Mouse (Mus musculus): ENCODE results near the gene Slc39a2. TPM values are rescaled to one million over a fixed set of nuclear protein-coding genes. Genes with fewer than 3 reads are reported as not detected.

The Slc39a2 gene
- polyA plus RNA-seq, 1 experiment from 2014 or later = 0.07 TPM

DNA sequence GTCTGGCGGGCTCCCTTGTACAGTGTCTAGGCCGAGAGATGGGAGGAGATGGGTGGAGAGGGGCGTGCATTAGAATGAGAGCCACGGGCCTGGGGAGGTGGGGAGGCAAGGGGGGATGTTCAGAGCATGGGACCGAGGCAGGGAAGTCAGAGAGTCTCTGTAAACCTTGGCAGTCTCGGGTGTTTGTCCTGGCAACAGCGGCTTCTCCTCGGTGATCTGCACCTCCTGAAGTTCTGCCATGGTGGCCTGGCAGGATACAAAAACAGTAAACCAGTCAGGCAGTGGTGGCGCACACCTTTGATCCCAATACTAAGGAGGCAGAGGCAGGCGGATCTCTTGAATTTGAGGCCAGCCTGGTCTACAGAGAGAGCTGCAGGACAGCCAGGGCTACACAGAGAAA, 18.6 kb downstream of the Slc39a2 start:
- peaks cover 28% of the 10 kb centered on the region for H3K4me1 ChIP-seq (replicated peaks; ENCODE audit: control insufficient read depth, insufficient read depth, low read length)
- WGBS = 81% methylated on average over 10 of the region's 10 CpGs
- no peak overlapping the region for H3K9ac ChIP-seq (ENCODE audit: low read depth, low read length)

DNA sequence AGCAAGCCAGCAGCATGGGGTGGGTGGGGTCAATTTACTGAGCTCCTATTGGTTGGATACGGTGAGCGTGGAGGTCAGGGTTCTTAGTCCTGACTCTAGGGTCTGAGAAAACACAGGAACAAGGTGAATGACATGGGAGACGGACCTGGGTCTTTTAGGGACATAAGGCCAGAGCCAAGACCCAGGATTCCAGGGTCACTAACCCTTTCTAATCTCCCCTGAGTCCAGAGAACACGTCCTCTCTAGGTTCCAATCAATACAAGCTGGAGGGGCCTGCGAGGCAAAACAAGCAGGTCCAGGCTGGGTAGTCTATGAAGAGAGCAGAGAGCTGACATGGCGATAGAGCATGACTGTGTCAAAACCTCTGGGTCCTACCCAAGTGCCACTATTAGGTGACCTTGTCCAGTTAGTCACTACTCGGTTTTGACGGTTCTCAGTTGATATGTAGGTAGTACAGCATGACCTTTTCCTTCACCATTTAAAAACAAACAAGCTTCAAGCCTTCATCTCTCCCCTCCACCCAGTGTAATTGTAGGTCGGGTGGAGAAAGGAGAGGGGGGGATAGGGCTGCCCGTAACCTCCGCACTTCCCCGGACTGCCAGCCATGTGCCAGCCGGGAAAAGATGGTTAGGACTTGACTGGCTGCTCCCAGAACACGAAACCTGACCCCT, 19.8 kb downstream of the Slc39a2 start:
- no peak overlapping the region for H3K27ac ChIP-seq (ENCODE audit: low read depth, low read length)
- DNase-seq (ENCODE audit: low spot score) (peak; percentile 51), ATAC-seq (replicated peaks; ENCODE audit: low FRiP score) (peak; percentile 23)
- H3K4me3 ChIP-seq (ENCODE audit: low read depth, low read length) = peak overlapping the region; percentile 68
- peaks cover 13% of the 10 kb centered on the region; the same call in 1 of the 2 replicates for H3K27me3 ChIP-seq (replicated peaks; ENCODE audit: control insufficient read depth, insufficient read depth, low read length)
- H3K9ac ChIP-seq (ENCODE audit: low read depth, low read length) = peak overlapping the region; percentile 58
- peaks cover 17% of the 10 kb centered on the region for H3K4me1 ChIP-seq (replicated peaks; ENCODE audit: control insufficient read depth, insufficient read depth, low read length)
- whole genome bisulfite sequencing = 12% methylated on average over 14 of the region's 14 CpGs
- H3K4me2 ChIP-seq = peak overlapping the region; percentile 100
- no peaks in the 10 kb centered on the region for H3K9me3 ChIP-seq (ENCODE audit: control insufficient read depth, low read length)
- no peaks in the 10 kb centered on the region for H3K36me3 ChIP-seq (ENCODE audit: control insufficient read depth, insufficient read depth, low read length)

More for the DNA sequence above, 18.6 kb downstream of the Slc39a2 start:
- no peaks in the 10 kb centered on the region for H3K36me3 ChIP-seq (ENCODE audit: control insufficient read depth, insufficient read depth, low read length)
- ATAC-seq (replicated peaks; ENCODE audit: low FRiP score) (no peak), DNase-seq (ENCODE audit: low spot score) (no peak)
- no peak overlapping the region for H3K4me3 ChIP-seq (ENCODE audit: low read depth, low read length)
- no peak overlapping the region for H3K27ac ChIP-seq (ENCODE audit: low read depth, low read length)
- H3K9me3 ChIP-seq (ENCODE audit: control insufficient read depth, low read length) = no peaks in the 10 kb centered on the region
- H3K27me3 ChIP-seq (replicated peaks; ENCODE audit: control insufficient read depth, insufficient read depth, low read length) = peaks cover 13% of the 10 kb centered on the region; the same call in 1 of the 2 replicates
- no peak overlapping the region for H3K4me2 ChIP-seq

DNA sequence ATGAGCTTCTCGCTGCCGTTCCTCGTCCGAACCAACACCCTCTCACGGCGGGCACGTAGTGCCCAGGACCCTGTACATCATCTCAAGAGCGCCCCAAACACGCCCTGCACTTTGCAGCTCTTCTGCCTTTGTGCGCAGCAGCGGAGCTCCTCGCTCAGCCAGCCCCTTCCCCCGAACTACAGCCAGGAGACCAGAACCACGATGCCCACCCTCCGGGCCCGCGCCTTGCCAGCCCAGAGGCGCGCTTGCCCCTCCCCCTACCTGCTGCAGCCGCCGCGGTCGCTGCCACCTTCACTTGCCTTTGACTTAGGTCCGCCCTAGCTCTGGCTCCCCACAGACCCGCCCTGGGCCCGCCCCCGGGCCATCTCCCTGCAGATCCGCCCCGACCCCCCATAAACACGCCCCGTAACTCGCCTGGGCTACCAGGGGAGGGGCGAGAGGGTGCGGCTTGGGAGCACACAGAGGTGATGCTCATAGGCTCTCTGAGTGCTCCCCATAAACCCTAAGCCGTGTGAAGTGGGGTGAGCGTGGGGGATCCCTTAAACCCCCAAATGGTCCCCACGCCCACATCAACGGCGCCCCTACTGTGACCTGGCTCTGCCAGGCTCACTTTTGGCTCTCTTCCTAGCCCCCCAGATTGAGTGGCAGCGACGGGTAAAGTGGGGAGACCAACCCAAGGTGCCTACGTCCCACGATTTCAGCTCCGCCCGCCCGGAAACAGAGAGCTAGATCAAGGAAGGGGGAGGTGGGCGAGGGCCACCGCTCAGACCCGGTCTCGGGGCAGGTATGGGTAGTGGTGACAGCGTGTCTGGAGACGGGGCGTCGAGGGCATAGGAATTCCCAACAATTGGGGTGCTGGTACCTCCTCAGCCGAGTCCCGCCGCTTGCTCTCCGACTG, 20.6 kb downstream of the Slc39a2 start:
- Histone ChIP-seq H3K4me3 (ENCODE audit: low read depth, low read length) (peak overlapping the region; percentile 68), H3K36me3 (ENCODE audit: control insufficient read depth, insufficient read depth, low read length) (no peaks in the 10 kb centered on the region), H3K27ac (ENCODE audit: low read depth, low read length) (no peak overlapping the region), H3K27me3 (replicated peaks; ENCODE audit: control insufficient read depth, insufficient read depth, low read length) (peaks cover 13% of the 10 kb centered on the region; the same call in 1 of the 2 replicates), H3K9ac (ENCODE audit: low read depth, low read length) (peak overlapping the region; percentile 58), H3K9me3 (ENCODE audit: control insufficient read depth, low read length) (no peaks in the 10 kb centered on the region), H3K4me2 (peak overlapping the region; percentile 100), H3K4me1 (replicated peaks; ENCODE audit: control insufficient read depth, insufficient read depth, low read length) (peaks cover 10% of the 10 kb centered on the region)
- under 1% methylated on average over 57 of the region's 58 CpGs for WGBS
- ATAC-seq (replicated peaks; ENCODE audit: low FRiP score) (peak; percentile 86), DNase-seq (ENCODE audit: low spot score) (peak; percentile 80)

DNA sequence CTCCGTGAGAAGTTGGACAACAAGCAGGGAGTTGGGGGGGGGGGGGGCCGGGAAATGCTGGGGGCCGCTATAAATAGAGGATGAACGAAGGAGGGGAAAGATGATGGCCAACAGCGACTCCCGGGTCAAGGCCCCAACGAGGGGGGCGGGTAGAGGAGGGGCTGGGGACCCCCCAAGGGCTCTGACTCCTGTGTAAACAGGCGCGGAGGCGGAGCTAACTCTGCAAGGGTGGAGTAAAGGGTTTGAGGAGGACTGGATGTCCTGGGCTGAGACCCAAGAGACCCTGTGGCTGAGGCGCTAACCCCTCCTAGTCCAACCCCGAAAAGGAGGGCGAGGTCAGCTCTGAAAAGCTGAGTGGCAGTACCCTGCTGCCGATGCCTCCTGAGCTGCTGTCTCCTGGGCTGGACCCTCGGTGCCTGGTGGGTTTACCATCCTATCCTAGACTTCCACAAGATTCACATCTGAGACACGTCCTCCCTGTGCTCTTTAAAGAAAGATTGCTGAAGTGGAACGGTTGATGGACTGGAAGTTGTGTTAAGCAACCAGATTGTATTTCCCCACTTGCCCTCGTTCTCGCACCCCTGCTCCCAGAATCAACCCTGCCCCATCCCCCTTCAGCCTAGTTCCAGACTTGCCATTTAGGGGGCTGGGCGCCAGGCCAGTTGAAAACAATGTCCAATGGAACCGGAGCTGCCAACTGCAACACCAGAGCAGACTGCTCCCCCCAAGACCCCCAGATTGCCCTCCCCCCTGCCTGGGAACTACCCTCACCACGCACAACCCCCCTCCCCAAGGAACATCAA, 21.5 kb downstream of the Slc39a2 start, which contains the start of gene Ndrg2:
Gene Ndrg2, minus strand, starts transcription at position 199 of the 803 bp plus-strand sequence.
- DNase-seq (ENCODE audit: low spot score) (peak; percentile 49), ATAC-seq (replicated peaks; ENCODE audit: low FRiP score) (peak; percentile 39; the same call in 1 of the 2 replicates)
- H3K9ac ChIP-seq (ENCODE audit: low read depth, low read length) = peak within 1 kb of the TSS; percentile 58
- H3K36me3 ChIP-seq (ENCODE audit: control insufficient read depth, insufficient read depth, low read length) = no peaks in the 10 kb centered on the region
- peaks cover 13% of the 10 kb centered on the region; the same call in 1 of the 2 replicates for H3K27me3 ChIP-seq (replicated peaks; ENCODE audit: control insufficient read depth, insufficient read depth, low read length)
- no peak within 1 kb of the TSS for H3K27ac ChIP-seq (ENCODE audit: low read depth, low read length)
- peaks cover 8% of the 10 kb centered on the region for H3K4me1 ChIP-seq (replicated peaks; ENCODE audit: control insufficient read depth, insufficient read depth, low read length)
- peak within 1 kb of the TSS; percentile 100 for H3K4me2 ChIP-seq
- H3K4me3 ChIP-seq (ENCODE audit: low read depth, low read length) = peak within 1 kb of the TSS; percentile 68
- 6% methylated on average over 22 of the region's 23 CpGs for WGBS
- H3K9me3 ChIP-seq (ENCODE audit: control insufficient read depth, low read length) = no peaks in the 10 kb centered on the region

DNA sequence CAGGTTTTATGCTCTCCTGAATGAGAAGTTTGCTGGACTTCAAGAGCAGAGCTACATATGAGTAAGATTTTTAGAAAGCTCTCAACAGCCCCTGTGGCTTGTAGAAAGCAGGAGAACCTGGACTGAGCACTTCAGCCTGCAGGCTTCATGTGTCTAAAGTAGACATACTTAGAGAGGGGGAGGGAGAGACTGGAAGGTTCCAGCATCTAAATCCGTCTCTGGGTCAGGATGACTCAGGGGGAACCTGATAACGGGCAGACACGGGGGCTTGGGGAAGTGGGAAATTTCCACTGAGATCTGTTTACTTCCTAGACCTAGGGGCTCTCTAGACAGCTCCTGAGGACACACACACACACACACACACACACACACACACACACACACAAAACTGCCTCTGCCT, 22.3 kb downstream of the Slc39a2 start:
- ATAC-seq (replicated peaks; ENCODE audit: low FRiP score) (no peak), DNase-seq (ENCODE audit: low spot score) (no peak)
- 18% methylated on average over 3 of the region's 3 CpGs for WGBS
- H3K36me3 ChIP-seq (ENCODE audit: control insufficient read depth, insufficient read depth, low read length) = no peaks in the 10 kb centered on the region
- no peak overlapping the region for H3K27ac ChIP-seq (ENCODE audit: low read depth, low read length)
- H3K4me1 ChIP-seq (replicated peaks; ENCODE audit: control insufficient read depth, insufficient read depth, low read length) = peaks cover 8% of the 10 kb centered on the region
- no peak overlapping the region for H3K4me3 ChIP-seq (ENCODE audit: low read depth, low read length)
- peaks cover 13% of the 10 kb centered on the region; the same call in 1 of the 2 replicates for H3K27me3 ChIP-seq (replicated peaks; ENCODE audit: control insufficient read depth, insufficient read depth, low read length)
- no peak overlapping the region for H3K4me2 ChIP-seq
- H3K9me3 ChIP-seq (ENCODE audit: control insufficient read depth, low read length) = no peaks in the 10 kb centered on the region
- no peak overlapping the region for H3K9ac ChIP-seq (ENCODE audit: low read depth, low read length)

DNA sequence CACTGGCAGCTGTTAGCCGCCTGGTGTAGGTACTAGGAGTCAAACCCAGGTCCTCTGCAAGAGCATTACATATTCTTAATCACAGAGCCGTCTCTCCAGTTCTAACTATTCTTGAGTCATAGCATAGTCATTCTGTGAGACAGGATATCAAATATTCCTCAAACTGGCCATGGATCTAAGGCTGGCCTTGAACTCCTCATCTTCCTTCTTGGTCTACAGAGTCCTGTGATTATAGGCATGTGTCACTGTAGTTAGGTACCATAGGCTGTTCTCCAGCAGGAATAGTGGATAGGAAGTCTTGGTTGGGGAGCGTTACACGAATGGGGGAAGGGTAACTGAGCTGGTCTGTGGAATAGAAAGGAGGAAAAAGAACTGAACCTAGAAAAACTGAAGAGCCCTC, 23.9 kb downstream of the Slc39a2 start:
- Histone ChIP-seq H3K4me2 (no peak overlapping the region), H3K9ac (ENCODE audit: low read depth, low read length) (no peak overlapping the region), H3K27me3 (replicated peaks; ENCODE audit: control insufficient read depth, insufficient read depth, low read length) (peaks cover 9% of the 10 kb centered on the region; the same call in 1 of the 2 replicates), H3K36me3 (ENCODE audit: control insufficient read depth, insufficient read depth, low read length) (no peaks in the 10 kb centered on the region), H3K4me3 (ENCODE audit: low read depth, low read length) (no peak overlapping the region), H3K9me3 (ENCODE audit: control insufficient read depth, low read length) (no peaks in the 10 kb centered on the region), H3K4me1 (replicated peaks; ENCODE audit: control insufficient read depth, insufficient read depth, low read length) (peaks cover 8% of the 10 kb centered on the region), H3K27ac (ENCODE audit: low read depth, low read length) (no peak overlapping the region)
- DNase-seq (ENCODE audit: low spot score) (no peak), ATAC-seq (replicated peaks; ENCODE audit: low FRiP score) (no peak)
- WGBS = 86% methylated on average over 4 of the region's 4 CpGs

DNA sequence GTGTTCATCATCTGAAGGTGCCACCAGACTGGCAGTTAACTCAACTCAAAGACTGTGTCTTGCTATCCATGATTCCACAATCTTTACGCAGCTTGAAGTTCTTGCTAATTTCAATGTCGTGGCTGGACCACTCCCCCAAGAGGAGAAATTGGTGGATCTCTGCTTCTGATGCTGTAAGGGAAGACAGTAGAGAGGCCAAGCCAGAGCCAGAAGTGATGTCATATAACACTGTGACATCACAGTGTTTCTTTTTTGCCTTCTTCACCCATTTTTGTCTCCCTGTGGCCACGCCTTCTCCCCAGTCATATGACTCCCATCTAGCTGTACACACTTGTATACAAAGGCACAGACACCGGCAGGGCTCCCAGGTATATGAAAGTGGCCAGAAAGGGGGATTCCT, 25.4 kb downstream of the Slc39a2 start, which contains the start of gene Tppp2:
Gene Tppp2, plus strand, starts transcription at position 301 of the 400 bp plus-strand sequence.
- ATAC-seq (replicated peaks; ENCODE audit: low FRiP score) = no peak
- Histone ChIP-seq H3K4me1 (replicated peaks; ENCODE audit: control insufficient read depth, insufficient read depth, low read length) (peaks cover 5% of the 10 kb centered on the region), H3K27ac (ENCODE audit: low read depth, low read length) (no peak within 1 kb of the TSS), H3K9me3 (ENCODE audit: control insufficient read depth, low read length) (no peaks in the 10 kb centered on the region), H3K9ac (ENCODE audit: low read depth, low read length) (no peak within 1 kb of the TSS), H3K4me3 (ENCODE audit: low read depth, low read length) (no peak within 1 kb of the TSS), H3K27me3 (replicated peaks; ENCODE audit: control insufficient read depth, insufficient read depth, low read length) (peaks cover 2% of the 10 kb centered on the region; the same call in 1 of the 2 replicates), H3K36me3 (ENCODE audit: control insufficient read depth, insufficient read depth, low read length) (no peaks in the 10 kb centered on the region), H3K4me2 (no peak within 1 kb of the TSS)
- no peak for DNase-seq (ENCODE audit: low spot score)
- 84% methylated on average over 4 of the region's 4 CpGs for WGBS

DNA sequence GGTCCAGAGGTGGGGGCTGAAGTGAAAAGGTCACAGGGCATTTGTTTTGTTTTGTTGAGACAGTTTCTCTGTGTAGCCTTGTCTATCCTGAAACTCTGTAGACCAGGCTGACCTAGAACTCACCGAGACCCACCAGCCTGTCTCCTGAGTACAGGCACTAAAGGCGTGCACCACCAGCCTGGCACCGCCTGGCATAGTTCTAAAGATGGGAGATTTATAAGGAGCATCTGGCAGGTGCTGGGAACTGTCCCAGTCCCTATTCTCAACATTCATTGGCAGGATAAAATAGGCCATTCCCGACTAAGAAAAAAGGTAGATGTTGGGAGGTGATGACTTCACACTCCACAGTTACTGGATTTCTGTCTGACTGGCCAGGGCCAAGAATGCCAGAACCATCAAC, 26.3 kb downstream of the Slc39a2 start:
- no peak for ATAC-seq (replicated peaks; ENCODE audit: low FRiP score)
- no peak overlapping the region for H3K27ac ChIP-seq (ENCODE audit: low read depth, low read length)
- no peak overlapping the region for H3K9ac ChIP-seq (ENCODE audit: low read depth, low read length)
- peaks cover 1% of the 10 kb centered on the region; the same call in 1 of the 2 replicates for H3K4me1 ChIP-seq (replicated peaks; ENCODE audit: control insufficient read depth, insufficient read depth, low read length)
- no peak for DNase-seq (ENCODE audit: low spot score)
- H3K4me2 ChIP-seq = no peak overlapping the region
- H3K36me3 ChIP-seq (ENCODE audit: control insufficient read depth, insufficient read depth, low read length) = no peaks in the 10 kb centered on the region
- 79% methylated on average over 4 of the region's 4 CpGs for WGBS
- H3K9me3 ChIP-seq (ENCODE audit: control insufficient read depth, low read length) = no peaks in the 10 kb centered on the region
- no peak overlapping the region for H3K4me3 ChIP-seq (ENCODE audit: low read depth, low read length)
- H3K27me3 ChIP-seq (replicated peaks; ENCODE audit: control insufficient read depth, insufficient read depth, low read length) = no peaks in the 10 kb centered on the region; the same call in 1 of the 2 replicates

All from liver, embryonic 11.5 days (tissue).